Mouse (Mus musculus): ENCODE measurements around the gene Klk13. TPM values are rescaled to one million over a fixed set of nuclear protein-coding genes. Genes with fewer than 3 reads are reported as not detected.

Klk13 gene
- total RNA-seq, 2 experiments from 2014 or later = not detected

DNA sequence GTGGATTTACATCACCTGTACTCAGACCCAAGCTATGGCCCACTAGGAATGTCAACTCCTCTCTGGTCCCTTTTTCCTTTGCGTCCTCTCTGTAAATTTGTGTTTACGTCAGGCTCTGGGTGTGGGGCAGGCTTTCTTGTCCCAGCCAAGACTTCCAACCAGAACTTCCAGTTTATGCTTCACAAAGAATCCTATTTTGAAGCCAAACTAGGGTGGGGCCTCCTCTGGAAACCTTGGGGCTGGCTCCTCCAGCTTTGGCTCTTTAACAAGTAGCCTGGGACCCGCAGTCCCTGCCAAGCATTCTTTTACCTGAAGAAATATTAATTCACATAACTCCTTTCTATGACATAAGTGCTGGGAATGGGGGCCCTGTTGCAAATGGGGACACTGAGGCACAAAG, 2.3 kb upstream of the Klk13 start:
- H3K27ac ChIP-seq = no peak overlapping the region
- no peak for TF ChIP-seq CTCF (conservative IDR thresholded peaks at IDR 0.05)
- no peak overlapping the region for H3K4me3 ChIP-seq
- DNase-seq (ENCODE audit: low spot score in 2 of 2) = no peak

DNA sequence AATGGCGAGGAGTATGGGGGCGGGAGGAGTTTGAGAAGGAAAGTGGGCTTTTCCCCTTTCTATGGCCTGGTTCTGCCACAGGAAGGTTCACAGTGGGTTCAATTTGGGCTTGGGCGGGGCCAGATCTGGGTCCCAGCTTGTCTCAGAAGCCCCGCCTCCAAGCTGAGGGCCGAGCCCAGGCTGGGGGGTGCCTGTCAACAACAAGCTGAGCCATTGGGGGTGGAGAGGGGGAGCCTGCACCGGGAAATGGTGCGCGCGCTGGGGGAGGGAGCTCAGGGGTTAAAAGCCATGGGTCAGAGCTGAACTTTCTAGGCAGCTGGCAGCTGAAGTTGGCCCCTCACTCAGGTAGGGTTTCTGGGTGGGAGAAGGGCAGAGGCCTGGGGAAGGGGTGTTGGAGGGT, 550 bp downstream of the Klk13 start:
- Histone ChIP-seq H3K27ac (no peak overlapping the region), H3K4me3 (no peak overlapping the region)
- TF ChIP-seq CTCF (conservative IDR thresholded peaks at IDR 0.05) = no peak
- no peak for DNase-seq (ENCODE audit: low spot score in 2 of 2)

DNA sequence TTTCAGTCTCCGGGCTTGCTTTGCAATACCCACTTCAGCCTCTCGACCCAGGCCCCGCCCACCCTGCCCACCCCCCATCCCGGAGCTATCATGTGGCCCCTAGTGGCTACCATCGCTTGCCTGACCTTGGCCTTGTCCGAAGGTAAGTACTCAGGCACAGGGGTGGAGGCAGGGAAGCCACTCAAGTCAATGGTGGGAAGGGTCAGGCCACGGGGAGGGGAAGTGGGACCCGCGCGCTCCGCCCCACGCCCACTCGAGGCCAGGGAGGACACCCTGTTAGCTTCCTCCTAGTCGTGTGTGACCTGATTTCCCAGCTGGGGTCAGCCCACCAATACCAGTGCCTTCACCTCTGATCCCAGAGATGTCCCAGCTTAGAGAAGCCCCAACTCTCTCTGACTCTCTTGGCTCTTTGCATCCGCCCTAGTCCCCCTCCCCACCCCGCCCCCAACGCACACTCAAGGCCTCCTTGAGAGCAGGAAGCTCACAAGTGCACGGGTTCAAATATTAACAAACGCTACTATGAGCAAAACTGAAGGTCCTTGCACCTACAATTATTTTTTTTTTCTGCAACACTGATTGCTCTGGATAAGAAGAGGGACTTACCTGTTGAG, 1.5 kb downstream of the Klk13 start:
- H3K4me3 ChIP-seq = no peak overlapping the region
- H3K27ac ChIP-seq = no peak overlapping the region
- DNase-seq (ENCODE audit: low spot score in 2 of 2) = no peak
- TF ChIP-seq CTCF (conservative IDR thresholded peaks at IDR 0.05) = no peak

DNA sequence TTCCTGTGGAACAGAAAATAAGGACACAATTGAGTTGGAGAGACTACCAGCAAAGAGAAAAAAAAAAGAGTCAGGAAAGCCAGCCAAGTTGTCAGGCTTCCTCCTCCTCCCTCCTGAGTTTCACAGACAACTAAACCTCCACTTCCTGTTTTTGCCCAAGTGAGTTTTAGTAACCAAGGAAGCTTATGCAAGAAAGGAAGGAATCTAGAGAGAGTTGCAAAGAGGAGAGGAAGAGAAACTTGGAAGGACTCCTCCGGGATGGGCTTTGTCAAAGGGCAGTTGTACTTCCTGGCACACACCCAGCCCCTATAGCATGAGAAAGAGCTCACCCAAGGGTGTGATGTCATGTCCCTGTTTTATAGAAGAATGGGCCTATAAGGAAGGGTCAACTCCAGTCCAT, 35.4 kb downstream of the Klk13 start:
- Histone ChIP-seq H3K4me3 (no peak overlapping the region), H3K27ac (no peak overlapping the region)
- TF ChIP-seq CTCF (conservative IDR thresholded peaks at IDR 0.05) = no peak
- DNase-seq (ENCODE audit: low spot score in 2 of 2) = peak in 1 of 2 experiments; percentile 32

DNA sequence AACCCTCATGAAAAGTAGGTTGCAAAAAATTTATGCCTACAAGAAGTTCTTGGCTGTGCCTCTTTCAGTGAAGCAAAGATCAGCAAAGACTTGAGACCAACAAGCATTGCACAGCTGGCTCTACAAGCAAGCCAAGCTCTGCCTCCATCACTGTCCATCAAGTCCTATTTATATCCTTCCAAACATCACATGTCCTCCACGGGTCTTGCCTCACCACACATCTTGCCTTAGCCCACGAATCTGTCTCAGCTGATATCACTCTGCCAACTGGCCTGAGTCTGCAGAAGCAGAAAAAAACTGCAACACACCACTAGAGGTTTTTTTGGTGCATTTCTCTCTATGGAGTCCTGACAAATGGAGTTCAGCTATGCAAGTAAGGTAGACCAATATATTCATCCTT, 40.4 kb downstream of the Klk13 start:
- DNase-seq (ENCODE audit: low spot score in 2 of 2) = no peak
- Histone ChIP-seq H3K4me3 (no peak overlapping the region), H3K27ac (no peak overlapping the region)
- TF ChIP-seq CTCF (conservative IDR thresholded peaks at IDR 0.05) = no peak

DNA sequence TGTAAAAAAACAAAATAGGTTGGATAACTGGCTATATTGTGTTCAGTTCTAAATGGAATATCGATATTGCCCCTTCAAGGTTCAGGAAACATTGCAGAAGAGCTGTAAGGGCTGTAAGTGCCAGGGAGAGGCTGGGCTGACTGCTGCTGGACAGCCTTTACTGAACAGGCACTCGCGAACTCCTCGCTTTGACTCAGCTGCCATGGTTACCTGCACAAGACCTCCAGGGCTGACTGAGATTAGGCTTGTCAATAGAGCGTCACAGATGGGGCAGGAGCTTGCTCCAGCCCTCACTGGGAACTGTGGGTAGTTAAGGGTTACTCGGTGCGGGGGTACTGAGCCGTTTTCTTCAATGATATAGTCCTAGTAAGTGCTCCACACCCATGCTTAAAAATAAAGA, 54.1 kb downstream of the Klk13 start:
- Histone ChIP-seq H3K4me3 (no peak overlapping the region), H3K27ac (no peak overlapping the region)
- TF ChIP-seq CTCF (conservative IDR thresholded peaks at IDR 0.05) = no peak
- no peak for DNase-seq (ENCODE audit: low spot score in 2 of 2)

DNA sequence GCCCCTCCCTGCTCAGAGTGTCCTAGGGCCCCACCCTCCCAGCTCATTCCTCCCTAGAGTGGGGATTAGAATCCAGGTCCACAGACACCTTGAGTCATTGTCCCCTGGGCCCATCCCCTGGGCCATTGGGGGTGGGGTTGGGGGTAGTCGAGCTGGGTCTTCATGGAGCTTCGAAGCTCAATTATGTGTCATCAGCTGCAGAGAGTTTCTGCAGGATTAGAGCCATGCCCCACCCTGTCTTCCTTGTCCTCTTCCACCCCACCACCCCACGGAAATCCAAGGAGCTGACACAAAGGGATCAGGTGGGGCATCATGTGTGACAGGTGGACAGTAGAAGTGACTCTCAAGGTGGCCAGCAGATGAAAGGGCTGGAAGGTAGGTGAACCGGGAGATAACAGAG, 56.2 kb downstream of the Klk13 start, which contains the start of gene Klk12:
TSS of gene Klk12 (plus strand) at position 301 of the 400 bp plus-strand sequence.
- Histone ChIP-seq H3K27ac (no peak within 1 kb of the TSS), H3K4me3 (no peak within 1 kb of the TSS)
- DNase-seq (ENCODE audit: low spot score in 2 of 2) = no peak
- TF ChIP-seq CTCF (conservative IDR thresholded peaks at IDR 0.05) = no peak

DNA sequence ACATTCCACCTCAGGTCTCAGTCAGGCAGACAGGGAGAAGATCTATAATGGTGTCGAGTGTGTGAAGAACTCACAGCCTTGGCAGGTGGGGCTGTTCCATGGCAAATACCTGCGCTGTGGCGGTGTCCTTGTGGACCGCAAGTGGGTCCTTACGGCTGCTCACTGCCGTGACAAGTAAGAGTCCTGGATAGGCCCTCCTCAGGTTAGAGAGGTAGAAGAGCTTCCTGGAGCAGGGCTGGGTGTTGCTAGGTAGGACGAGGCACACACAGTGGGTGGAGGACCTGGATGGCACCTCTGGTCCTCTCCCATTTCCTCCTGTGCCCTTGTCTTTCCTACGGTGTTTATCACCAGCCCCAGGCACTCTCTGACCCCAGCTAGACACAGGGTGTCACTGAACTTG, 57.3 kb downstream of the Klk13 start:
- no peak for TF ChIP-seq CTCF (conservative IDR thresholded peaks at IDR 0.05)
- Histone ChIP-seq H3K4me3 (no peak overlapping the region), H3K27ac (no peak overlapping the region)
- DNase-seq (ENCODE audit: low spot score in 2 of 2) = no peak

DNA sequence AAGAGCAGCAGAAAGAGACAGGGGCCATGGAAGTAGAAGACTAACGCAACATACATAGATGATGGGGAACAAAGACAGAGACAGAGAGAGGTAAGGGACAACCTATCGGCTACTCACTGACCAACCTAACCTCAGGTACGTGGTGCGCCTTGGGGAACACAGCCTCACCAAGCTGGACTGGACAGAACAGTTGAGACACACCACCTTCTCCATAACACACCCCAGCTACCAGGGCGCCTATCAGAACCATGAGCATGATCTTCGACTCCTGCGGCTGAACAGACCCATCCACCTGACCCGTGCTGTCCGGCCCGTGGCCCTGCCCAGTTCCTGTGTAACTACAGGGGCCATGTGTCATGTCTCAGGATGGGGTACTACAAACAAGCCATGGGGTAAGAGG, 58.3 kb downstream of the Klk13 start:
- Histone ChIP-seq H3K4me3 (no peak overlapping the region), H3K27ac (no peak overlapping the region)
- DNase-seq (ENCODE audit: low spot score in 2 of 2) = no peak
- no peak for TF ChIP-seq CTCF (conservative IDR thresholded peaks at IDR 0.05)

DNA sequence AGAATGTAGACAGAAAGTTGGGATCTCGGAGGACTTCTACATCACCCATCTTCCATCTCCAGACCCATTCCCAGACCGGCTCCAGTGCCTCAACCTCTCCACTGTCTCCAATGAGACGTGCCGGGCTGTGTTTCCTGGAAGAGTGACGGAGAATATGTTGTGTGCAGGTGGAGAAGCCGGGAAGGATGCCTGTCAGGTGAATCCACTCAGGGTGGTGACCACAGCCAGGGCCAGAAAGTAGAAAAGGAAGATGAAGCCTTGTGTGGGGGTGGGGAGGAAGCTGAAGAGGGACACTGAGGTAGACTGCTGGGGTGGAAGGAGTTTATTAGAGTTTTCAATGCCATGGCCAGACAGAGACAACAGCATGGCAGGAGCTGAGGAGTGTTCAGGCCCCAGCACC, 59.5 kb downstream of the Klk13 start:
- TF ChIP-seq CTCF (conservative IDR thresholded peaks at IDR 0.05) = no peak
- no peak overlapping the region for H3K27ac ChIP-seq
- no peak for DNase-seq (ENCODE audit: low spot score in 2 of 2)
- H3K4me3 ChIP-seq = no peak overlapping the region

DNA sequence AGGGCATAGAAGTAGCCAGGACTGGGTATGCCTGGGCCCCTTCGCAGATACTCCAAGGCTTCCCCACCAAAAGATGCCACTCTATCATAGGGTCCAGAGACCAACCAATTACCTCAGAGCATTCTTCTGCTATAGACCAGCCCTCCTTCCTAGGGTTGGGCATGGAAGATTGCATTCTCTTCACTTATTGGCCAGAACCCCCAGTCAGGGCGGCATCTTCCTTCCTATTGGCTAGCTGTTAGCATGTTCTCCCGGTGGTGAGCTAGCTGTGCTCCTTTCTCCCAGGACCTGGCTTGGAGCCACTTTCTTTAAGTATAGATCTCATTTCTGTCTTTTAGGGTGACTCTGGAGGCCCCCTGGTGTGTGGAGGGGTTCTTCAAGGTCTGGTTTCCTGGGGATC, 60.5 kb downstream of the Klk13 start:
- no peak for TF ChIP-seq CTCF (conservative IDR thresholded peaks at IDR 0.05)
- no peak for DNase-seq (ENCODE audit: low spot score in 2 of 2)
- Histone ChIP-seq H3K27ac (no peak overlapping the region), H3K4me3 (no peak overlapping the region)

DNA sequence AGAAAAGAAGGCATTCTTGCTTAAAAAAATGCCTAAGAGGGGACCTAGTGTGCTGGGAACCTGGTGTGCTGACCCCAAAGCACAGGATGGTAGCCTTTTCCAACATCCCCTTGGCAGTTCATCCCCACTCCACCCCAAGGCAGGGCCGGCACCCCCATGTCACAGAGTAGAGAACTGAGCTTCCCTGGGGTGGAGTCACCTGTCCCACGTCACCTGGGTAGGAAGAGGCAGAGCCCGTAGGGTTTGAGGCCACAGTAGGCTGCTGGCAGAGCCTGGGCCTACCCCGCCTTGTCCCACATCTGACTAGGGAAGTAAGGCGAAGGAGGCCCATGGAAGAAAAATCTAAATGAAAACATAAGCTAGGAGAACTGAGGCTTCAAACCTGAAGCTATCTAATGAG, 62.0 kb downstream of the Klk13 start, which contains the start of gene Klk11:
TSS of gene Klk11 (plus strand) at position 241 of the 400 bp plus-strand sequence.
- no peak within 1 kb of the TSS for H3K4me3 ChIP-seq
- no peak for DNase-seq (ENCODE audit: low spot score in 2 of 2)
- H3K27ac ChIP-seq = no peak within 1 kb of the TSS
- TF ChIP-seq CTCF (conservative IDR thresholded peaks at IDR 0.05) = no peak

DNA sequence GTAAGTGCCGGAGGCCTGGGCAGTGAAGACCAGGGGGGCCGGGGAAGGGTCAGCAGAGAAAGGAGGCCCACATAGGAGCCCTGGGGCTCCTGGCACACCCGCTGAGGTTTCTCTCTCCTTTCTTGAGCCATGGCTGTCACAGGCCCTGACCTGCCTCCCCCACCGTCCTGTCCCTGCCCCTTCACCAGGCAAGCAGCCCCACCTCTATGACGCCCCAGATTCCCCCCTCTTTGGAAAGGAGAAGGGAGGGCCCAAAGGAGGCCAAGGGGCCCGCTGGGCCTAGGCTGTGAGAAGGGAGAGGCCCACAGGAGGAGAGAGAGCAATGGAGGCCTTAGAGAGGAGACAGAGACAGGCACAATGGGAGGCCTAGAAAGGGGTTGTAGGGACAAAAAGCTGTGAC, 62.4 kb downstream of the Klk13 start:
- TF ChIP-seq CTCF (conservative IDR thresholded peaks at IDR 0.05) = no peak
- Histone ChIP-seq H3K4me3 (no peak overlapping the region), H3K27ac (no peak overlapping the region)
- no peak for DNase-seq (ENCODE audit: low spot score in 2 of 2)

DNA sequence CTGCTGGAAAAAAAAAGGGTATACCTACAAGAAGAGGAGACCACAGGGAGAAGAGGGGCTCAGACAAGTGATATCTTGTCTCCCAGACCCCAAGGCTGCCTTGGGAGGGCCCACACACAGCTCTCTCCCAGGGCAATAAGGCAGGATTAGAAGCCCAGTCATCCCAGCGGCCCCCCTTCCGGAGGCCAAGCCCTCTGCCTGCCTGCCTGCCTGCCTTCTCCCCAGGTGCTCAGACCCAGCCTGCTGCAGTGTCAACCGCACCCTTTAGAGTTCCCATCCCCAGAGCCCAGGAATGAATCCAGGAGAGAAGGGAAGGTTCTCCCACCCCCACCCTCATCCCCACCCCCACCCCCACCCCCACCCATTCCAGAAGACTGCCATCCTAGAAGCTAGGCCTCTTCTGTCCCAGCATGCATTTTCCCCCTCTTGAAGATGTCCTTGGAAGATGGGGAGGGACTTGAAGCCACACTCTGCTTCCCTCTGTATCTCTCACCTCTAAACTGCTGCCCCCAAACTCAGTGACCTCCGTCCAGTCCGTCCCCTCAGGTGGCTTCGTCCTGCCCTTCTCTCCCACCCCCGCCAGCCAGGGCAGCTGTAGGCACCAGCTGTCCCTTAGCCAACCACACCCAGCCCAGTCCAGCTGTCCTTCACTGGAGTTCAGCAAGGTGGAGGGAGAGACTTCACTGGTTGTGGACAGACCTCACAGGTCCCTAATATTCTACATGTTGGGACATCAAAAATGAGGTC, 63.1 kb downstream of the Klk13 start:
- Histone ChIP-seq H3K4me3 (no peak overlapping the region), H3K27ac (no peak overlapping the region)
- no peak for DNase-seq (ENCODE audit: low spot score in 2 of 2)
- no peak for TF ChIP-seq CTCF (conservative IDR thresholded peaks at IDR 0.05)

Data from layer of hippocampus, adult 2 months (tissue).